Mouse (Mus musculus): Measurements from ENCODE around the gene Xxylt1. TPM values are rescaled to one million over a fixed set of nuclear protein-coding genes. Genes with fewer than 3 reads are reported as not detected.

Gene Xxylt1
- total and polyA plus RNA-seq, 3 experiments = 21.5 to 45.7 (median 35.1) TPM

- dilution Hi-C loops (cut with MboI; ENCODE audit: extremely low pct_ligation_motif_present, extremely low pct_unique_long_range_greater_than_20kb, low sequenced_read_pairs) (no loop called here), in situ Hi-C loops (cut with MboI; ENCODE audit: low pct_ligation_motif_present, low pct_unique_long_range_greater_than_20kb, low sequenced_read_pairs) (loop anchor here (10.0 kb wide), 1 partner anchor 108 kb away; no protein-coding TSS in a partner anchor)
- peaks cover 12% of the 10 kb centered on the region for H3K9me3 ChIP-seq (replicated peaks; ENCODE audit: low read length)
- H3K4me1 ChIP-seq (ENCODE audit: control insufficient read depth in 1 of 2, insufficient read depth in 2 of 2) = peaks cover 27 to 36% of the 10 kb centered on the region in 2 experiments
- no peak overlapping the region for H3K27ac ChIP-seq (ENCODE audit: insufficient read depth, low read depth)
- no peak for DNase-seq (ENCODE audit: extremely low read depth)
- no peaks in the 10 kb centered on the region for H3K79me2 ChIP-seq (replicated peaks; ENCODE audit: control insufficient read depth, extremely low read depth, insufficient read depth, poor library complexity, severe bottlenecking)
- TF ChIP-seq MAX (IDR thresholded peaks at IDR 0.05; ENCODE audit: low read length) (no peak), CHD2 (IDR thresholded peaks at IDR 0.05; ENCODE audit: low read length) (no peak), NRF1 (IDR thresholded peaks at IDR 0.05; ENCODE audit: low read depth, low read length) (no peak), MEF2A (IDR thresholded peaks at IDR 0.05; ENCODE audit: borderline replicate concordance, low read depth, low read length) (no peak), GABPA (IDR thresholded peaks at IDR 0.05; ENCODE audit: insufficient replicate concordance, low read depth, low read length) (no peak), KAT2A (IDR thresholded peaks at IDR 0.05; ENCODE audit: insufficient replicate concordance, low read length) (no peak)
- H3K9ac ChIP-seq (ENCODE audit: insufficient read depth, low read depth) = no peak overlapping the region
- no peak overlapping the region for H3K4me3 ChIP-seq (replicated peaks in 1 of 3; ENCODE audit: low read depth in 2 of 3, low read length in 2 of 3, poor library complexity in 1 of 3)
- no peaks in the 10 kb centered on the region for H3K27me3 ChIP-seq (replicated peaks)
- H3K36me3 ChIP-seq (replicated peaks in 1 of 2; ENCODE audit: control insufficient read depth in 1 of 2, insufficient read depth in 1 of 2, low read length in 1 of 2) = peaks cover 0 to 24% of the 10 kb centered on the region in 2 experiments
- no peak overlapping the region for H3K4me2 ChIP-seq (ENCODE audit: insufficient read depth, low read depth, poor library complexity, severe bottlenecking)
These were observed 148.4 kb downstream of the Xxylt1 start for GRCm38 (mm10) chr16:30932791-30933190.

DNA sequence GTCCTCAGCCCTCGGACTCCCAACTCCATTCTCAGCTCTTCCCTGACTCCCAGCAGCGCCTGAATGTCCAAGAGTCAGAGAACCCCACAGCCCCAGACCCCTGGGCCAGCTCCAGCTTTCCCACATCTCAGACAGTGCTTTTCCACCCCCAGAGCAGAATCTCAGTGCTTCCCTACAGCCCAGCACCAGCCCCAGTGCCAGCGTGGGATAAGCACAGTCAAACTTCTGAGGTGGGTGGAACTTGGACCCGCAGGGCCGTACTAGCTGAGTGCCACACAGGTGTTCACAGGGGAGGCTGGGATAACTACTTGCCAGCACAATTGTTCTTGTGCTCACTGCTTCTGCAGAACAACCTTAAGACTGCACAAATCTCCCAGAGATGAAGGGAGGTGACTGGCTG, 149.0 kb downstream of the Xxylt1 start:
- DNase-seq (ENCODE audit: extremely low read depth) = no peak
- no peak overlapping the region for H3K9ac ChIP-seq (ENCODE audit: insufficient read depth, low read depth)
- TF ChIP-seq EP300 (IDR thresholded peaks at IDR 0.05; ENCODE audit: low read length) (no peak), KAT2A (IDR thresholded peaks at IDR 0.05; ENCODE audit: insufficient replicate concordance, low read length) (no peak), ZKSCAN1 (IDR thresholded peaks at IDR 0.05; ENCODE audit: borderline replicate concordance, low read depth, low read length) (no peak), ZMIZ1 (IDR thresholded peaks at IDR 0.05; ENCODE audit: low read depth, low read length) (no peak), JUND (conservative IDR thresholded peaks at IDR 0.05; ENCODE audit: low read depth, low read length) (no peak), NELFE (IDR thresholded peaks at IDR 0.05; ENCODE audit: low read depth, low read length) (no peak), SIN3A (IDR thresholded peaks at IDR 0.05; ENCODE audit: low read length) (no peak), NRF1 (IDR thresholded peaks at IDR 0.05; ENCODE audit: low read depth, low read length) (no peak), RCOR1 (conservative IDR thresholded peaks at IDR 0.05; ENCODE audit: low read depth, low read length) (no peak), GABPA (IDR thresholded peaks at IDR 0.05; ENCODE audit: insufficient replicate concordance, low read depth, low read length) (no peak), E2F4 (IDR thresholded peaks at IDR 0.05; ENCODE audit: insufficient replicate concordance, low read depth, low read length) (no peak), TCF12 (IDR thresholded peaks at IDR 0.05; ENCODE audit: low read depth, low read length) (no peak), USF2 (conservative IDR thresholded peaks at IDR 0.05; ENCODE audit: low read depth, low read length) (no peak), MYC (IDR thresholded peaks at IDR 0.05; ENCODE audit: low read depth, low read length) (no peak), ELF1 (IDR thresholded peaks at IDR 0.05; ENCODE audit: low read depth, low read length) (no peak), PAX5 (IDR thresholded peaks at IDR 0.05; ENCODE audit: low read length) (no peak), CTCF (conservative IDR thresholded peaks at IDR 0.05 in 1 of 2, IDR thresholded peaks at IDR 0.05 in 1 of 2; ENCODE audit: low read depth in 2 of 2, low read length in 2 of 2) (no peak), CHD1 (IDR thresholded peaks at IDR 0.05; ENCODE audit: low read depth, low read length) (no peak)
- peaks cover 24 to 30% of the 10 kb centered on the region in 2 experiments for H3K4me1 ChIP-seq (ENCODE audit: control insufficient read depth in 1 of 2, insufficient read depth in 2 of 2)
- peaks cover 12% of the 10 kb centered on the region for H3K9me3 ChIP-seq (replicated peaks; ENCODE audit: low read length)
- dilution Hi-C loops (cut with MboI; ENCODE audit: extremely low pct_ligation_motif_present, extremely low pct_unique_long_range_greater_than_20kb, low sequenced_read_pairs) = no loop called here
- H3K27me3 ChIP-seq (replicated peaks) = no peaks in the 10 kb centered on the region
- peaks cover 0 to 24% of the 10 kb centered on the region in 2 experiments for H3K36me3 ChIP-seq (replicated peaks in 1 of 2; ENCODE audit: control insufficient read depth in 1 of 2, insufficient read depth in 1 of 2, low read length in 1 of 2)
- in situ Hi-C loops (cut with MboI; ENCODE audit: low pct_ligation_motif_present, low pct_unique_long_range_greater_than_20kb, low sequenced_read_pairs) = loop anchor here (10.0 kb wide), 1 partner anchor 107 kb away; no protein-coding TSS in a partner anchor
- no peak overlapping the region for H3K4me3 ChIP-seq (replicated peaks in 1 of 3; ENCODE audit: low read depth in 2 of 3, low read length in 2 of 3, poor library complexity in 1 of 3)
- no peak overlapping the region for H3K27ac ChIP-seq (ENCODE audit: insufficient read depth, low read depth)
- no peaks in the 10 kb centered on the region for H3K79me2 ChIP-seq (replicated peaks; ENCODE audit: control insufficient read depth, extremely low read depth, insufficient read depth, poor library complexity, severe bottlenecking)
- no peak overlapping the region for H3K4me2 ChIP-seq (ENCODE audit: insufficient read depth, low read depth, poor library complexity, severe bottlenecking)
